Mouse (Mus musculus) liver, embryonic 16.5 days (tissue): ENCODE measurements around the gene Tcam1. TPM values are rescaled to one million over a fixed set of nuclear protein-coding genes. Genes with fewer than 3 reads are reported as not detected.
"Not testable (repeated sequence)": the region's sequence is repeated elsewhere in the genome, so short reads cannot be mapped to it uniquely, and the experiment has no call there.

Experiments used
- ATAC-seq: fragments of 200-750 bp; cut with Nextera tagmentation; 2 replicates; pipeline ENCODE4 v1.8.0; 2017; ENCODE audit warnings: low read depth, mild to moderate bottlenecking, moderate number of reproducible peaks, moderate library complexity
- H3K27ac ChIP-seq: fragments of 300-500 bp; sonication (generic); 2 replicates; pipeline ENCODE4 v1.5.1; 2014; ENCODE audit warnings: mild to moderate bottlenecking, low read length
- H3K27me3 ChIP-seq: fragments of 300-500 bp; sonication (generic); 2 replicates; pipeline ENCODE4 v1.6.1; 2014; ENCODE audit warnings: low read depth, low read length, mixed read lengths; ENCODE audit not compliant: control insufficient read depth, insufficient read depth
- H3K36me3 ChIP-seq: fragments of 300-500 bp; sonication (generic); 2 replicates; pipeline ENCODE4 v1.6.1; 2014; ENCODE audit warnings: mild to moderate bottlenecking; ENCODE audit not compliant: control insufficient read depth, insufficient read depth
- H3K4me1 ChIP-seq: fragments of 300-500 bp; sonication (generic); 2 replicates; pipeline ENCODE4 v1.6.1; 2014; ENCODE audit warnings: low read depth, low read length, mixed read lengths; ENCODE audit not compliant: control insufficient read depth
- H3K4me2 ChIP-seq: fragments of 300-500 bp; sonication (generic); 2 replicates; pipeline ENCODE4 v1.6.1; 2014; ENCODE audit warnings: low read depth, low read length, mixed read lengths
- H3K4me3 ChIP-seq: fragments of 300-500 bp; sonication (generic); 2 replicates; pipeline ENCODE4 v1.5.1; 2014; ENCODE audit warnings: low read depth, mild to moderate bottlenecking, low read length
- H3K9ac ChIP-seq: fragments of 300-500 bp; sonication (generic); 2 replicates; pipeline ENCODE4 v1.6.1; 2014; ENCODE audit warnings: low read depth, low read length
- H3K9me3 ChIP-seq: fragments of 300-500 bp; sonication (generic); replicated peaks from 2 replicates; pipeline ENCODE4 v1.6.1; 2016; ENCODE audit warnings: low read length; ENCODE audit not compliant: control insufficient read depth
- WGBS: fragments of 180-500 bp; shearing (Covaris S2); extraction: QIAGEN DNeasy Blood & Tissue Kit; methylation state at CpG from one replicate; pipeline ENCODE4 v1.1.7; 2014; ENCODE audit not compliant: insufficient replicate concordance; 5-methylcytosine and 5-hydroxymethylcytosine counted together
- polyA plus RNA-seq: library from polyadenylated mRNA; unstranded; fragments of >200 nt; fragmentation: Nextera tagmentation; extraction: Ambion mirVana; gene quantifications from 2 replicates; pipeline ENCODE4 v1.2.1, GENCODE M21; 2015

Tcam1 gene
- polyA plus RNA-seq: 0.13 and 0.16 TPM in 2 replicates

DNA sequence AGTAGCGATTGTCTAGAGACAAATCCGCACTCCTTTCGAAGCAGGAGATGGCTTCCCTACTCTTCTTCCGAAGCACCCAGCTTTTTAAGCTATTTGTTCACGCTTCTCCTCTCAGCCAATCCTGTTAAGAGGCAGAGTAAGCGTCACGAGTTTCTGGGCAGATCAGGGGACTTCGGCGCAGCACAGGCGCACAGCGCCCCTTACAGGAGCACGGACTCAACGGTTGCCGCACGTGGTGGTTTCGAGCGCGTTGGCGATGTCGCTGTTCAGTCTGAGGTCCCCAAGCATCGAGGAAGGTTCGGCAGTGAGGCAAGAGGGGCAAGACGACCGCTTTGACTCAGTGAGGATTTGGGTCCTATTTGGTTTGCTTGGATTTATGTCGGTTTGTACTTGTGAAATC, at the start of gene Tcam1:
Gene Tcam1 (plus strand): TSS at position 219 of the 400 bp plus-strand sequence.
- WGBS: 4% methylated on average over 25 of the region's 25 CpGs
- no peaks in the 10 kb centered on the region for H3K27me3 ChIP-seq
- H3K4me3 ChIP-seq: no peak within 1 kb of the TSS
- no peaks in the 10 kb centered on the region for H3K36me3 ChIP-seq
- H3K4me1 ChIP-seq: peaks cover 22% of the 10 kb centered on the region
- no peak for ATAC-seq
- H3K9ac ChIP-seq: no peak within 1 kb of the TSS
- 0 out of 2 replicates have a peak within 1 kb of the TSS, but pooled peaks have one; percentile 29 for H3K4me2 ChIP-seq
- no peaks in the 10 kb centered on the region for H3K9me3 ChIP-seq
- no peak within 1 kb of the TSS for H3K27ac ChIP-seq

DNA sequence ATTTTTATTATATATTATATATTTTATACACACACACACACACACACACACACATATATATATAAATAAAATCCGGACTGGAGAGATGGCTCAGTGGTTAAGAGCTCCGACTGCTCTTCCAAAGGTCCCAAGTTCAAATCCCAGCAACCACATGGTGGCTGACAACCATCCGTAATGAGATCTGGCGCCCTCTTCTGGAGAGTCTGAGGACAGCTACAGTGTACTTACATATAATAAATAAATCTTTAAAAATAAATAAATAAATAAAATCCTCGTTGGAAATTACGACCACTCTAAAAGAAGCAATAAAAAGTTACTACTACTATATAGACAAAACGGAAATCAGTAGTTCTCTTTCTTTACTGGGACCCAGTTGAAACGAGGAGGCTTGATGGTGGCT, 42.5 kb upstream of the Tcam1 start:
- not testable (repeated sequence) for H3K27ac ChIP-seq, H3K4me2 ChIP-seq, H3K4me1 ChIP-seq, H3K9ac ChIP-seq, H3K4me3 ChIP-seq, H3K27me3 ChIP-seq, H3K9me3 ChIP-seq, ATAC-seq
- H3K36me3 ChIP-seq: peaks cover 45% of the 10 kb centered on the region
- 74% methylated on average over 8 of the region's 8 CpGs for WGBS

GRCm38 (mm10) chr11:106246834-106247233, 29.6 kb upstream of the Tcam1 start:
- H3K4me3 ChIP-seq: no peak overlapping the region
- no peak for ATAC-seq
- no peak overlapping the region for H3K27ac ChIP-seq
- no peaks in the 10 kb centered on the region for H3K27me3 ChIP-seq
- 76% methylated on average over 1 of the region's 1 CpGs for WGBS
- no peak overlapping the region for H3K9ac ChIP-seq
- peaks cover 81% of the 10 kb centered on the region for H3K36me3 ChIP-seq
- H3K9me3 ChIP-seq: 0 out of 2 replicates have a peak, but pooled peaks cover 2% of the 10 kb centered on the region
- H3K4me2 ChIP-seq: no peak overlapping the region
- no peaks in the 10 kb centered on the region for H3K4me1 ChIP-seq

- no peaks in the 10 kb centered on the region for H3K4me1 ChIP-seq
- H3K27me3 ChIP-seq: no peaks in the 10 kb centered on the region
- 0 out of 2 replicates have a peak, but pooled peaks cover 2% of the 10 kb centered on the region for H3K9me3 ChIP-seq
- no peak overlapping the region for H3K4me3 ChIP-seq
- H3K4me2 ChIP-seq: no peak overlapping the region
- no peak overlapping the region for H3K27ac ChIP-seq
- ATAC-seq: no peak
- H3K36me3 ChIP-seq: peaks cover 74% of the 10 kb centered on the region
- H3K9ac ChIP-seq: no peak overlapping the region
- WGBS: 80% methylated on average over 7 of the region's 7 CpGs
Measured at GRCm38 (mm10) chr11:106249326-106249725, 27.1 kb upstream of the Tcam1 start.

DNA sequence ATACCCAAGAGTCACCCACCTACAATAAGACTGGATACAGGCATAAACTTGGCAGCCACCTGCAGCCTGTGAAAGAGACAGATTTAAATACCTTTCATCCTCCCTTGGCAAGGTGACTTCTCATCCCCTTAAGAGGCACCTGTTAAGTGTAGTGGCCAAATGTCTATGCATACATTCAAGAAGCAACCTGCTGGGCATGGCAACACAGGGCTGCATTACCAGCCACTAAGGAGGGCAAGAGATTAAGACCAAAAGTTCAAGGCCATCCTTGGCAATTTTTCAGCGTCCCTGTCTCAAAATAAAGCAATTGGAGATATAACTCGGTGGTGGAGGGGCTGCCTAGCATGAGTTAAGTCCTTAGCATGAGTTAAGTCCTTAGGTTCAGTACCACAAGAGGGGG, 21.7 kb upstream of the Tcam1 start:
- peaks cover 33% of the 10 kb centered on the region for H3K36me3 ChIP-seq

GRCm38 (mm10) chr11:106255174-106255573, 21.3 kb upstream of the Tcam1 start:
- 1% methylated on average over 22 of the region's 22 CpGs for WGBS
- peaks cover 20% of the 10 kb centered on the region for H3K4me1 ChIP-seq
- ATAC-seq: no peak
- H3K36me3 ChIP-seq: peaks cover 29% of the 10 kb centered on the region
- no peaks in the 10 kb centered on the region for H3K9me3 ChIP-seq
- no peaks in the 10 kb centered on the region for H3K27me3 ChIP-seq
- H3K27ac ChIP-seq: peak overlapping the region; percentile 83
- peak overlapping the region; percentile 75 for H3K9ac ChIP-seq
- peak overlapping the region; percentile 92 for H3K4me3 ChIP-seq
- peak overlapping the region; percentile 90 for H3K4me2 ChIP-seq

More for the DNA sequence above, 21.7 kb upstream of the Tcam1 start:
- 14% methylated on average over 2 of the region's 2 CpGs for WGBS
- peaks cover 20% of the 10 kb centered on the region for H3K4me1 ChIP-seq
- no peaks in the 10 kb centered on the region for H3K27me3 ChIP-seq
- peak overlapping the region; percentile 90 for H3K4me2 ChIP-seq
- peak overlapping the region; percentile 92 for H3K4me3 ChIP-seq
- ATAC-seq: no peak
- peak overlapping the region; percentile 75 for H3K9ac ChIP-seq
- H3K27ac ChIP-seq: no peak overlapping the region
- H3K9me3 ChIP-seq: no peaks in the 10 kb centered on the region

- Histone ChIP-seq H3K9ac (peak within 1 kb of the TSS; percentile 87), H3K27me3 (no peaks in the 10 kb centered on the region), H3K4me1 (peaks cover 20% of the 10 kb centered on the region), H3K4me3 (peak within 1 kb of the TSS; percentile 92), H3K36me3 (peaks cover 25% of the 10 kb centered on the region), H3K27ac (peak within 1 kb of the TSS; percentile 83), H3K9me3 (no peaks in the 10 kb centered on the region), H3K4me2 (peak within 1 kb of the TSS; percentile 90)
- peak; percentile 96 for ATAC-seq
- WGBS: under 1% methylated on average over 42 of the region's 42 CpGs
Measured at GRCm38 (mm10) chr11:106255685-106256451, 20.6 kb upstream of the Tcam1 start, which contains the start of the genes Ftsj3 and Psmc5. Gene Ftsj3, minus strand, starts transcription at chr11:106256079. Gene Psmc5, plus strand, starts transcription at chr11:106256154.

DNA sequence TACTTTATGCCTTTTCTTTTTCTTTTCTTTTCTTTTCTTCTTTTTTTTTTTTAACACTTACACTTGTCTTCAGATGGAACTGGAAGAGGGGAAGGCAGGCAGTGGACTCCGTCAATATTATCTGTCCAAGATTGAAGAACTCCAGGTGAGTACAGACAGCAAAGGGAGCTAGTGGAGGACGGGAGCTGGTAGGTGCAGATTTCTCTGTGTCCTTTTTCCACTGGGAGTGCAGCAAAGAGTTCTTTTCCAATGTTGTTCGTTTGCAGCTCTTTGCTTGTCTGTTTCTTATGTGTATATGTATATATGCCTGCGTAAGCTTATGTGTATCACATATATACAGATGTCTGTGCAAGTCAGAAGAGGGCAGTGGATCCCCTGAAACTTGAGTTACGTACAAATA, 19.7 kb upstream of the Tcam1 start:
- Histone ChIP-seq H3K27me3 (no peaks in the 10 kb centered on the region), H3K9ac (peak overlapping the region; percentile 87), H3K27ac (no peak overlapping the region; the same call in 1 of the 2 replicates), H3K4me2 (peak overlapping the region; percentile 90), H3K4me1 (peaks cover 20% of the 10 kb centered on the region), H3K36me3 (peaks cover 32% of the 10 kb centered on the region), H3K4me3 (peak overlapping the region; percentile 92), H3K9me3 (no peaks in the 10 kb centered on the region)
- 53% methylated on average over 5 of the region's 5 CpGs for WGBS
- ATAC-seq: no peak

- no peaks in the 10 kb centered on the region for H3K27me3 ChIP-seq
- no peak overlapping the region for H3K4me3 ChIP-seq
- H3K4me1 ChIP-seq: peaks cover 13% of the 10 kb centered on the region
- ATAC-seq: no peak
- no peaks in the 10 kb centered on the region for H3K9me3 ChIP-seq
- no peak overlapping the region for H3K27ac ChIP-seq
- H3K9ac ChIP-seq: no peak overlapping the region
- no peak overlapping the region for H3K4me2 ChIP-seq
- WGBS: 85% methylated on average over 14 of the region's 14 CpGs
- peaks cover 58% of the 10 kb centered on the region for H3K36me3 ChIP-seq
Measured at GRCm38 (mm10) chr11:106260826-106261450, 15.5 kb upstream of the Tcam1 start.
